Mouse (Mus musculus) intestine, embryonic 15.5 days (tissue): Measurements from ENCODE around the gene Olfr1411. TPM values are rescaled to one million over a fixed set of nuclear protein-coding genes. Genes with fewer than 3 reads are reported as not detected.
A peak's percentile ranks its signal among the peaks of the same experiment; 100 is the strongest.

Experiments
- ATAC-seq: fragments of 200-750 bp; cut with Nextera tagmentation; 2 replicates; pipeline ENCODE4 v1.8.0; 2017; ENCODE audit warnings: moderate TSS enrichment, moderate library complexity
- H3K27ac ChIP-seq: fragments of 300-500 bp; sonication (generic); 2 replicates; pipeline ENCODE4 v1.5.1; 2015; ENCODE audit warnings: mild to moderate bottlenecking, inconsistent platforms
- H3K27me3 ChIP-seq: fragments of 300-500 bp; sonication (generic); replicated peaks from 2 replicates; pipeline ENCODE4 v1.6.1; 2015; ENCODE audit warnings: inconsistent platforms
- H3K36me3 ChIP-seq: fragments of 300-500 bp; sonication (generic); 2 replicates; pipeline ENCODE4 v1.6.1; 2015; ENCODE audit warnings: inconsistent platforms
- H3K4me1 ChIP-seq: fragments of 300-500 bp; sonication (generic); replicated peaks from 2 replicates; pipeline ENCODE4 v1.6.1; 2015; ENCODE audit warnings: inconsistent platforms
- H3K4me2 ChIP-seq: fragments of 300-500 bp; sonication (generic); replicated peaks from 2 replicates; pipeline ENCODE4 v1.6.1; 2015; ENCODE audit warnings: mild to moderate bottlenecking, inconsistent platforms
- H3K4me3 ChIP-seq: fragments of 300-500 bp; sonication (generic); replicated peaks from 2 replicates; pipeline ENCODE4 v1.5.1; 2015; ENCODE audit warnings: inconsistent platforms
- H3K9ac ChIP-seq: fragments of 300-500 bp; sonication (generic); 2 replicates; pipeline ENCODE4 v1.6.1; 2015; ENCODE audit warnings: inconsistent platforms
- H3K9me3 ChIP-seq: fragments of 300-500 bp; sonication (generic); 2 replicates; pipeline ENCODE4 v1.6.1; 2016; ENCODE audit warnings: inconsistent platforms
- WGBS: fragments of 180-500 bp; shearing (Covaris S2); methylation state at CpG from one replicate; pipeline ENCODE4 v1.1.7; 2015; 5-methylcytosine and 5-hydroxymethylcytosine counted together
- polyA plus RNA-seq: library from polyadenylated mRNA; unstranded; fragments of >200 nt; fragmentation: Nextera tagmentation; extraction: Ambion mirVana; gene quantifications from 2 replicates; pipeline ENCODE4 v1.2.1, GENCODE M21; 2015

Gene Olfr1411
- polyA plus RNA-seq = not detected in 2 replicates

- Histone ChIP-seq H3K4me1 (no peaks in the 10 kb centered on the region), H3K4me2 (no peak within 1 kb of the TSS), H3K9me3 (no peaks in the 10 kb centered on the region), H3K4me3 (no peak within 1 kb of the TSS), H3K27me3 (no peaks in the 10 kb centered on the region), H3K27ac (no peak within 1 kb of the TSS), H3K9ac (no peak within 1 kb of the TSS), H3K36me3 (no peaks in the 10 kb centered on the region)
- no peak for ATAC-seq
These were observed at the start of gene Olfr1411 for GRCm38 (mm10) chr1:92594111-92594510. Gene Olfr1411 (plus strand): TSS chr1:92594411.

- H3K4me2 ChIP-seq = no peak overlapping the region
- H3K4me1 ChIP-seq = no peaks in the 10 kb centered on the region
- no peak overlapping the region for H3K27ac ChIP-seq
- no peak overlapping the region for H3K4me3 ChIP-seq
- no peak for ATAC-seq
- H3K9ac ChIP-seq = no peak overlapping the region
- H3K27me3 ChIP-seq = no peaks in the 10 kb centered on the region
- H3K36me3 ChIP-seq = no peaks in the 10 kb centered on the region
- WGBS = 85% methylated on average over 2 of the region's 2 CpGs
- H3K9me3 ChIP-seq = no peaks in the 10 kb centered on the region
These were observed 48.3 kb upstream of the Olfr1411 start for GRCm38 (mm10) chr1:92545929-92546328.

- Histone ChIP-seq H3K36me3 (no peaks in the 10 kb centered on the region), H3K9ac (no peak within 1 kb of the TSS), H3K4me3 (no peak within 1 kb of the TSS), H3K27ac (no peak within 1 kb of the TSS), H3K4me1 (no peaks in the 10 kb centered on the region), H3K9me3 (no peaks in the 10 kb centered on the region), H3K27me3 (no peaks in the 10 kb centered on the region), H3K4me2 (no peak within 1 kb of the TSS)
- no peak for ATAC-seq
- 89% methylated on average over 3 of the region's 3 CpGs for WGBS
These were observed 23.2 kb upstream of the Olfr1411 start, which contains the start of gene Olfr1413 for GRCm38 (mm10) chr1:92571022-92571421. Gene Olfr1413 (plus strand): TSS chr1:92571322.

- no peaks in the 10 kb centered on the region for H3K27me3 ChIP-seq
- H3K36me3 ChIP-seq = no peaks in the 10 kb centered on the region
- no peak within 1 kb of the TSS for H3K4me3 ChIP-seq
- H3K4me2 ChIP-seq = no peak within 1 kb of the TSS
- ATAC-seq = no peak
- no peaks in the 10 kb centered on the region for H3K9me3 ChIP-seq
- H3K27ac ChIP-seq = no peak within 1 kb of the TSS
- 90% methylated on average over 2 of the region's 2 CpGs for WGBS
- H3K9ac ChIP-seq = no peak within 1 kb of the TSS
- no peaks in the 10 kb centered on the region for H3K4me1 ChIP-seq
These were observed 8.7 kb upstream of the Olfr1411 start, which contains the start of gene Olfr1412 for GRCm38 (mm10) chr1:92585479-92585878. Gene Olfr1412 (plus strand): TSS chr1:92585779.

GRCm38 (mm10) chr1:92596019-92596418, 1.8 kb downstream of the Olfr1411 start:
- no peak overlapping the region for H3K27ac ChIP-seq
- H3K9ac ChIP-seq = no peak overlapping the region
- no peaks in the 10 kb centered on the region for H3K9me3 ChIP-seq
- H3K4me3 ChIP-seq = no peak overlapping the region
- no peaks in the 10 kb centered on the region for H3K4me1 ChIP-seq
- 72% methylated on average over 3 of the region's 3 CpGs for WGBS
- no peaks in the 10 kb centered on the region for H3K27me3 ChIP-seq
- no peak overlapping the region for H3K4me2 ChIP-seq
- peak; percentile 71 for ATAC-seq
- H3K36me3 ChIP-seq = no peaks in the 10 kb centered on the region

- no peak within 1 kb of the TSS for H3K27ac ChIP-seq
- WGBS = 86% methylated on average over 1 of the region's 1 CpGs
- no peaks in the 10 kb centered on the region for H3K9me3 ChIP-seq
- no peak within 1 kb of the TSS for H3K4me3 ChIP-seq
- H3K4me1 ChIP-seq = no peaks in the 10 kb centered on the region
- no peaks in the 10 kb centered on the region for H3K27me3 ChIP-seq
- H3K36me3 ChIP-seq = no peaks in the 10 kb centered on the region
- no peak for ATAC-seq
- no peak within 1 kb of the TSS for H3K9ac ChIP-seq
- no peak within 1 kb of the TSS for H3K4me2 ChIP-seq
These were observed 11.3 kb downstream of the Olfr1411 start, which contains the start of gene Olfr1410 for GRCm38 (mm10) chr1:92605482-92605881. Gene Olfr1410 (plus strand): TSS chr1:92605782.

GRCm38 (mm10) chr1:92607711-92608110, 13.5 kb downstream of the Olfr1411 start:
- ATAC-seq = no peak
- Histone ChIP-seq H3K4me1 (no peaks in the 10 kb centered on the region), H3K27ac (no peak overlapping the region)

GRCm38 (mm10) chr1:92611008-92611407, 16.8 kb downstream of the Olfr1411 start:
- Histone ChIP-seq H3K27ac (no peak overlapping the region), H3K4me2 (no peak overlapping the region), H3K9me3 (no peaks in the 10 kb centered on the region), H3K9ac (no peak overlapping the region), H3K27me3 (no peaks in the 10 kb centered on the region), H3K4me3 (no peak overlapping the region), H3K4me1 (no peaks in the 10 kb centered on the region), H3K36me3 (no peaks in the 10 kb centered on the region)
- WGBS = 5% methylated on average over 5 of the region's 5 CpGs
- no peak for ATAC-seq

More at GRCm38 (mm10) chr1:92607711-92608110, 13.5 kb downstream of the Olfr1411 start:
- WGBS = 81% methylated on average over 4 of the region's 4 CpGs
- no peaks in the 10 kb centered on the region for H3K36me3 ChIP-seq
- no peak overlapping the region for H3K9ac ChIP-seq
- H3K27me3 ChIP-seq = no peaks in the 10 kb centered on the region
- H3K4me2 ChIP-seq = no peak overlapping the region
- no peaks in the 10 kb centered on the region for H3K9me3 ChIP-seq
- H3K4me3 ChIP-seq = no peak overlapping the region

- Histone ChIP-seq H3K27me3 (0 out of 2 replicates have a peak, but pooled peaks cover 4% of the 10 kb centered on the region), H3K4me3 (no peak overlapping the region), H3K27ac (no peak overlapping the region), H3K4me2 (no peak overlapping the region), H3K9me3 (no peaks in the 10 kb centered on the region), H3K9ac (no peak overlapping the region), H3K4me1 (no peaks in the 10 kb centered on the region), H3K36me3 (no peaks in the 10 kb centered on the region)
- WGBS = 49% methylated on average over 4 of the region's 4 CpGs
- ATAC-seq = no peak
These were observed 19.0 kb downstream of the Olfr1411 start for GRCm38 (mm10) chr1:92613175-92613574.

GRCm38 (mm10) chr1:92614516-92614915, 20.3 kb downstream of the Olfr1411 start:
- ATAC-seq = no peak
- H3K9me3 ChIP-seq = no peaks in the 10 kb centered on the region
- WGBS = 13% methylated on average over 1 of the region's 1 CpGs
- H3K36me3 ChIP-seq = no peaks in the 10 kb centered on the region
- H3K27ac ChIP-seq = no peak overlapping the region
- no peak overlapping the region for H3K4me2 ChIP-seq
- H3K4me3 ChIP-seq = no peak overlapping the region
- H3K27me3 ChIP-seq = 0 out of 2 replicates have a peak, but pooled peaks cover 4% of the 10 kb centered on the region
- H3K9ac ChIP-seq = no peak overlapping the region
- no peaks in the 10 kb centered on the region for H3K4me1 ChIP-seq

- ATAC-seq = no peak
- no peak overlapping the region for H3K4me2 ChIP-seq
- no peaks in the 10 kb centered on the region for H3K9me3 ChIP-seq
- WGBS = 74% methylated on average over 1 of the region's 1 CpGs
- H3K9ac ChIP-seq = no peak overlapping the region
- no peak overlapping the region for H3K27ac ChIP-seq
- no peaks in the 10 kb centered on the region for H3K4me1 ChIP-seq
- H3K27me3 ChIP-seq = 0 out of 2 replicates have a peak, but pooled peaks cover 4% of the 10 kb centered on the region
- no peaks in the 10 kb centered on the region for H3K36me3 ChIP-seq
- no peak overlapping the region for H3K4me3 ChIP-seq
These were observed 21.8 kb downstream of the Olfr1411 start for GRCm38 (mm10) chr1:92616046-92616445.

GRCm38 (mm10) chr1:92617488-92617887, 23.3 kb downstream of the Olfr1411 start, which contains the start of gene Olfr12:
Gene Olfr12 (plus strand): TSS chr1:92617788.
- 73% methylated on average over 2 of the region's 2 CpGs for WGBS
- Histone ChIP-seq H3K27ac (no peak within 1 kb of the TSS), H3K4me1 (no peaks in the 10 kb centered on the region), H3K9ac (no peak within 1 kb of the TSS), H3K27me3 (0 out of 2 replicates have a peak, but pooled peaks cover 4% of the 10 kb centered on the region), H3K4me3 (no peak within 1 kb of the TSS), H3K4me2 (no peak within 1 kb of the TSS), H3K9me3 (no peaks in the 10 kb centered on the region), H3K36me3 (no peaks in the 10 kb centered on the region)
- no peak for ATAC-seq

GRCm38 (mm10) chr1:92618360-92618759, 24.1 kb downstream of the Olfr1411 start:
- no peaks in the 10 kb centered on the region for H3K9me3 ChIP-seq
- no peak overlapping the region for H3K4me2 ChIP-seq
- ATAC-seq = no peak
- H3K27ac ChIP-seq = no peak overlapping the region
- H3K4me1 ChIP-seq = no peaks in the 10 kb centered on the region
- 57% methylated on average over 4 of the region's 4 CpGs for WGBS
- H3K27me3 ChIP-seq = 0 out of 2 replicates have a peak, but pooled peaks cover 4% of the 10 kb centered on the region
- no peaks in the 10 kb centered on the region for H3K36me3 ChIP-seq
- no peak overlapping the region for H3K4me3 ChIP-seq
- H3K9ac ChIP-seq = no peak overlapping the region
